Mouse (Mus musculus): ENCODE measurements around the gene Rrn3.
"Not testable (repeated sequence)": the region's sequence is repeated elsewhere in the genome, so short reads cannot be mapped to it uniquely, and the experiment has no call there.

Rrn3 gene

DNA sequence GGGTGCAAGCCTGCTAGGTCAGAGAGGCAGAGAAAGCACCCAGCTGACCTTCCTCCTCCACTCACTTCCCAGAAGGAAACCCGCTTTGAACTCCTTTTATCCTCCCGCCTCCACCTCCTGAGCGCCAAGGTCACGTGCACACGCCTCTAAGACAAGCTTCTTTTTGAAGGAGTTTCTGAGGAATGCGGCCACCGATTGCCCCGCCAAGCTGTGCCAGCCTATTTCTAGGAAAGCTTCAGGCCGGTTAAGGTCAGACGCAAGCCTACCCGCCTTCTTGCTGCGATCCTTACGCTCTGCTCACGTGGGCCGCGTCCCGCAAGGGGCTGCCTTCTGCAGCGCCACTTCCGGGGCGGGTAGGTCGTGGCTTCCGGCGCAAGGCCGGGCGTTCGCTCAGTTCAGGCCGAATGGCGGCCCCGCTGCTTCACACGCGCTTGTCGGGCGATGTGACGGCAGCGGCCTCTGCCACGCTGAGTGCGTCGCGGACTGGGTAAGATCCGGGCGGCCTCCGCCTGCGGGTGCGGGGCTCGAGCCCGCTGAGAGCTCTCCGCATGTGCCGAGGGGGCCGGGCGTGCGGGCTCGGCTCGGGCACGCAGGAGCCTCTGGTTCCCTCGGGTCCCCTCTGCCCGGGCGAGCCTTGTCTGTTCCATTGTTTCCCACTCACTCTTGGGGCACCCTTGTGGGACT lies at the start of gene Rrn3:
TSS of gene Rrn3 (plus strand) at position 356 of the 684 bp plus-strand sequence.
- DNase-seq (ENCODE audit: low read depth, low spot score), result peak; percentile 97

- DNase-seq (ENCODE audit: low read depth, low spot score), result peak; percentile 54
These were observed 47.7 kb upstream of the Rrn3 start for GRCm38 (mm10) chr16:13732786-13733185.

- DNase-seq (ENCODE audit: low read depth, low spot score), result peak; percentile 85
These were observed 46.9 kb upstream of the Rrn3 start for GRCm38 (mm10) chr16:13733518-13734137.

DNA sequence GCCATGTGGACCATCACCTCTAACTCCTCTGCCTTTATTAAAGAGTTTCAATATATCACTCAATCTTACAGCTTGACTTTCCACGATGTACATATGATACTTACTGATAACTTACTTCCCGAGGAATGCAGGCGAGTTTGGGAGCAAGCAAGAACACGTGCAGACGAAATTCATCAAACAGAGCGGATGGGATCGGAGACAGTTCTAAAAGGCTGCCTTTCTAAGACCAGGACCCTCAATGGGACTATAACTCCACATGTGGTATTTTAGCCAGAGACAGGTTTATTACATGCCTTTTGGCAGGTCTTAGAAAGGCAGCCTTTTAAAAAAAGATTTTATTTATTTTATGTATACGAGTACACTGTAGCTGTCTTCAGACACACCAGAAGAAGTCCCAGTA lies 44.5 kb upstream of the Rrn3 start:
- DNase-seq (ENCODE audit: low read depth, low spot score), result no peak

DNA sequence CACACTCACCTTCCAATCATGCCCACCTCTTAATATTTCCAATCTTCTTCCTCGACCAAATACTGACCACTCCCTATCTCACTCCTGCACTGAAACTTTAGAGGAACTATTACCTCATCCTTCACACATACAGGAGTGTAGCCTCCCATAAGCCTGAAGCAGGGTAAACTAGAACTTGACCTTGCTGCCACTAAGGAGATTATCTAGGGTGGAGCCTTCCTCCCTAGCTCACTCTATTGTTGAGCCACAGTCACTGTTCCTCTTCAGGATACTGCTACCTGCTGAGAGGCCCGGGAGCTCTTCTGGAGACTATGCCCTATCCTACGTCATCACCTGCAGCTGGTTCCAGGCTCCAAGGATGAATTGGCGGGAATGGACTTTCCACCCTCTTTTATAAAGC lies 41.5 kb upstream of the Rrn3 start:
- peak; percentile 95 for DNase-seq (ENCODE audit: low read depth, low spot score)

GRCm38 (mm10) chr16:13740844-13741243 lies 39.7 kb upstream of the Rrn3 start:
- DNase-seq (ENCODE audit: low read depth, low spot score), result no peak

DNA sequence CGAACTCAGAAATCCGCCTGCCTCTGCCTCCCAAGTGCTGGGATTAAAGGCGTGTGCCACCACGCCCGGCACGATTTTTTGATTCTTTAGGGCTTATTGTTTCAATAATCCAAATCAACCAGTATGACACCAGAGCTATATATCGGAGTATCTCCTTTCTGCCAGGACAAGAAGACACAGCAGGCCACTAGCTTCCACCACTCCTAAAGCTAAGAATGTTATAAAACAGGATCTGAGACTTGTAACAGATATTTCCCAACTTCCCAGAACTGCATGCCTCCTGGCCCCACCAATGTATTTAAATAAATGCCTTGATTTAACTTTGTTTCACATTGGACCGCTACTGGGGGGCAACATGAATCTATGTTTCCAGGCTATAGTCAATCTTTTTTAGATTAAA lies 32.8 kb upstream of the Rrn3 start:
- DNase-seq (ENCODE audit: low read depth, low spot score), result peak; percentile 56

GRCm38 (mm10) chr16:13748124-13748523 lies 32.4 kb upstream of the Rrn3 start:
- DNase-seq (ENCODE audit: low read depth, low spot score), result peak; percentile 85

- peak; percentile 100 for DNase-seq (ENCODE audit: low read depth, low spot score)
These were observed 31.7 kb upstream of the Rrn3 start for GRCm38 (mm10) chr16:13748813-13749212.

GRCm38 (mm10) chr16:13749306-13749705 lies 31.2 kb upstream of the Rrn3 start:
- DNase-seq (ENCODE audit: low read depth, low spot score), result peak; percentile 95

DNA sequence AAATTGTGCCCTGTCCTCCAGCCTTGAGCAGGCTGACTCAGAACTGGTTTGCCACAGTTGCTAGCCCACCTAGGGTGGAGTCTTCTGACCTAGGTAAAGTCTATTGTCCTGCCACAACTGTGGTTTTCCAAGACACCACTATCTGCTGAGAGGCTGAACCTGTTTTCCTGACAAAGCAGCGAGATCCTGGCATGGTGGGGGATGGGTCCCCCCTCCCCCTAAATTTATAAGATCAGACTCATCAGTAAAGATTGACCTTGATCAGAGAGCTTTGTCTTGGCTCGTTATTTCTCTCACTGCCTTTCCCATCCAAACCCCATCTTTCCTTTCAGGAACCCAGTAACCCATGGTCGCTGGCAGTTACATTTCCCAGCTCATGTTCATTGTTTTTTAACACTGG lies 30.5 kb upstream of the Rrn3 start:
- DNase-seq (ENCODE audit: low read depth, low spot score), result peak; percentile 96

DNA sequence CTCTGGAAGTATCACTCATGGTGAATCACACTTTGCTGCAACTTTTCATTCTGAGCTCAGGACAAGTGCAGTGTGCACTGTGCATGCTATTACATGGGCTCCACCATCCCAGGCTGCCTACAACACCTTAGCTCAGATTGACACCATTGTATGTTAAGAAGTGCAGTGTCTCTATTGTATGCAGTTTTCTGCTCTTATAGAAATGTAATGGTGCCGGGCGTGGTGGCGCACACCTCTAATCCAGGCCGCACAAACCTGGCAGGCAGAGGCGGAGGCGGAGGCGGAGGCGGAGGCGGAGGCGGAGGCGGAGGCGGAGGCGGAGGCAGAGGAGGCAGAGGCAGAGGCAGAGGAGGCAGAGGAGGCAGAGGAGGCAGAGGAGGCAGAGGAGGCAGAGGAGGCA lies 29.9 kb upstream of the Rrn3 start:
- DNase-seq (ENCODE audit: low read depth, low spot score), result peak; percentile 85

DNA sequence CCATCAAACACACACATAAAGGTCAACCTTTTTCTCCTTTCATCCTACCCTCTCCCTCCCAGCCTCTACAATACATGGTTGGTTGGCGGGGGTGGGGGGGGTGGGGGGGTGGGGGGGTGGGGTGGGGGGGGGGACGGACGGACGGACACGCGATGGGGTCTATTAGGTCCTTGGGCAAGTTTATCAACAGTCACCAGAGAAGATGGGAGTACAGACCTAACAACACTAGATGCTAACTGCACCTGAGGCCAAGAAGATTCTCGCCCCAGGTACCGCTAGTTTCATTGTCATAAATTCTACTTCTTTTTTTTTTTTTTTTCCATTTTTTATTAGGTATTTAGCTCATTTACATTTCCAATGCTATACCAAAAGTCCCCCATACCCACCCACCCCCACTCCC lies 26.5 kb upstream of the Rrn3 start:
- DNase-seq (ENCODE audit: low read depth, low spot score), result no peak

DNA sequence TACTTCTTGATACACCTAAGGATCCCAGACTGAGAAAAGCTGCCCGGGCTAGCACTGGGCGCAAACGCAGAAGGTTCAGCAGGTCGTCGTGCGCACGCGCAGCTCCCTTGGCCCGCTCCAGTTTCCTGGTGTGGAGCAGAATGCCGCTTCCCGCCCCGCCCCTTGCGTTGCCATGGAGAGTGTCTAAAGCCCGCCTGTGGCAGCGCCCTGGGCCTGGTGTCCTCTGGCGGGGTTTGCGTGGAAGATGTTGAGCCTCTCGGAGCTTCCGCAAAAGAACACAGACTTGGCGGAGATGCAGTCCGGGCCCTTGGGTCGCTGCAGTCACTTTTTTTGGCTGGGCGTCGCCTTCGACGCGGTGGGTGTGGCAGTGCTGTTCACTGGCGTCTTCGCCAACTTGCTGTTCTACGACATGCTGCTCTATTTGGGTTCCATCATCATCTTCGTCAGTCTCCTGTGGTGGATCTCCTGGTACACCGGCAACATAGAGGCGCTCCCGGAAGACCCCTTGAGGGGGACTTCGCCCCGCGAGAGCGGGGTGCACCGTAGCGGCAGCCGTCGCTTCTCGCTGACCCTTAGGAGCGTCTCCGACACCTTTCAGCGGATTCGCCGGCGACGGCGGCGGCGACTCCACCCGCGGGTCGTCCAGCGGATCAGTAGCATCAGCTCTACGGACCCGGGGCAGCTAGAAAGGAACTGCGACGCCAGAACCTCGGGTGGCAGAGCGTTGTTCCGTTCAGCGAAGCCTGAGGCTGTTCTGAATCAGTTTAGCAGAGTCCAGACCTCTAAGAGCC lies 25.9 kb upstream of the Rrn3 start:
- peak; percentile 98 for DNase-seq (ENCODE audit: low read depth, low spot score)

- DNase-seq (ENCODE audit: low read depth, low spot score), result no peak
These were observed 22.7 kb upstream of the Rrn3 start for GRCm38 (mm10) chr16:13757823-13758222.

DNA sequence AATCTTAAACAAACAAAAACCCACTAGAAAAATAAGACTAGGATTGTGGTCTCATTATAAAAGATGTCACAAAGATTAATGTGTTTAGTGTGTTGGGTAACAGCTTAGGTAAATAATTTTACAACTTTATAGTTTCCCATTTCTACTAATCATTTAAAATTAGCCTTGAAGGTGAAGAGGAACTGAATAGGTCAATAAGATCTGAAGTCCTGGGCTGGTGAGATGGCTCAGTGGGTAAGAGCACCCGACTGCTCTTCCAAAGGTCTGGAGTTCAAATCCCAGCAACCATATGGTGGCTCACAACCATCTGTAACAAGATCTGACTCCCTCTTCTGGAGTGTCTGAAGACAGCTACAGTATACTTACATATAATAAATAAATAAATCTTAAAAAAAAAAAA lies 17.7 kb upstream of the Rrn3 start:
- not testable (repeated sequence) for DNase-seq (ENCODE audit: low read depth, low spot score)

DNA sequence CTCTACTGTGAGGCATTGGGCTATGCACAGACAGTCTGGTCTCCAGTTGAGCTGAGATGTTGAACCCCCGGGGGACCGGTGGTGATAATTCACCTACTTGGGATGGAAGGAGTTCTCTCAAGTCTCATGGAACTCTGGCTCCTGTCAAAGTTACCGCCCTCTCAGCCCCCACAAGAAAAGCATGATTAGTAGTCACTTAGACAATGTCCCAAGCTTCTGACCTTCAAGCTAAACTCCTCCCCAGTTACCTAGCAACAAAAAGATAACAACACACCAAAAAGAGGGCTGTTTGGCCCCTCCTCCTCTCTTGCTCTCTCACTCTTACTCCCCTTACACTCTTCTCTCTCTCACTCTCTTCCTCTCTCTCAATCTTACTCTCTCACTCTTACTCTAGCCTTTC lies 16.0 kb upstream of the Rrn3 start:
- peak; percentile 90 for DNase-seq (ENCODE audit: low read depth, low spot score)

DNA sequence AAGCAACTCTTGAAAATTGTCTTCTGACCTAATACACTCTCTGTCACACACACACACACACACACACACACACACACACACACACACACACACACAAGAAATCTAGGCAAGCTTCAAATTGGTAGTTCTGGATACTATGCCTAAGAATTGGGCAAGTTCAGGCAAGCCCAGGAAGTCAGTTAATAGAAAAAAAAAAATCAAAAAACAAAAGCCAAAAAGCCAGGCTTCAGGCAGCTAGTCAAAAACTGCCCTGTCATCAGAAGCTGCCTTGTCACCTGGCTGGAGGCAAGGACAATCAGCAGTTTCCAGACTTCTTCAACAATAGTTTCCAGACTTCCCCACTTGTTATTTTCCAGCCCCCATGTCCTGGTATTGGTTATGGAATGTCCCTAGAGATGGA lies 14.1 kb upstream of the Rrn3 start:
- peak; percentile 35 for DNase-seq (ENCODE audit: low read depth, low spot score)

- peak; percentile 77 for DNase-seq (ENCODE audit: low read depth, low spot score)
These were observed 8.9 kb upstream of the Rrn3 start for GRCm38 (mm10) chr16:13771603-13772002.

DNA sequence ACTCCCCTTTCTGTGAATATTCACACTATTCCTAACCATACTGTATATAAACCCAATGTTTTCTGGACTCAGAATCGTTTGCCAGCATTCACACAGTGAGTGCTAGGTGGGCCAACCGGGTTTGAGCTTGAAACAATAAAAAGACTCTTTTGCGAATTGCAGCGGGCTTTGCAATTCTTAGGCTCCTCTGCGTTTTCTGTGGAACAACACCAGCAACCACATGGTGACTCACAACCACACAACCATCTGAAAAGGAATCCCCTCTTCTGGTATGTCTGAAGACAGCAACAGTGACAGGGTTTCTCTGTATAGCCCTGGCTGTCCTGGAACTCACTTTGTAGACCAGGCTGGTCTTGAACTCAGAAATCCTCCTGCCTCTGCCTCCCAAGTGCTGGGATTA lies 8.5 kb upstream of the Rrn3 start:
- peak; percentile 36 for DNase-seq (ENCODE audit: low read depth, low spot score)

DNA sequence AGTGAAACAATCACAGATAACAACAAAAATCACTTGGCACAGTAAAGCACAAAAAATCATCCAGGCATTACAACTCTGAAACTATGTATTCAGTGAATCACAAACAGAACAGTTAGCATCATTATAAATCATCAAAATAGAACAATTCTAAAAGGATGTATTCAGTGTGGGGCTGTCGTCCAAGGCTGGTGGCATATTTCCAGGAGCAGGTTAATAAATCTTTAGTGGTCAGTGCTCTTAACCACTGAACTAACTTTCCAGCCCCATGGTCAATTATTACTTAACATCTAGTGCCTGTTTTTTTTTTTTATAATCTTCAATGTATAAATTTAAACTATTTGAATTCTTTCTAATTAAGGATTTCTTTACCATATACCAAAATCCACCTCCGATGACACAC lies 6.5 kb upstream of the Rrn3 start:
- not testable (repeated sequence) for DNase-seq (ENCODE audit: low read depth, low spot score)

GRCm38 (mm10) chr16:13774651-13775050 lies 5.9 kb upstream of the Rrn3 start:
- DNase-seq (ENCODE audit: low read depth, low spot score), result not testable (repeated sequence)

DNA sequence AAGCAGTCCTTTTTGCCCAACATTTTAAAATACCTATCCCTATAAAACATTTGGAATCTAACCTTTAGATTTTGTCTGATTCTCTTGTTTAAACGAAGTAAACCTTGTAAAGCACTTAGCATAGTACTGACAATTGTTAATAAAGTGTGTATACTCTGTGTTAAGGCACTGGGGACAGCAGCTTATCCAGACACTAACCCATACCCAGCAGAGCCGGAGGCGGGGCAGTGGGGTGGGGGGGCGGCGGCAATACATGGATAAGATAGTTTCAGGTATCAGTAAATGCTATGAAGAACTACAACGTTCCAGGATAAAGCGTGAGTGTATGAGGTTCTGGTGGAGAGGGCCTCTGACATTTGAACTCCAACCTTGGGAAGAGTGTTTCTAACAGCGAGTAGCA lies 708 bp downstream of the Rrn3 start:
- DNase-seq (ENCODE audit: low read depth, low spot score), result no peak
